Mouse (Mus musculus): Measurements from ENCODE around the gene Kif26b.

GRCm38 (mm10) chr1:178573406-178574032, 44.6 kb downstream of the Kif26b start:
- TF ChIP-seq CTCF (IDR thresholded peaks at IDR 0.05) (no peak), EP300 (IDR thresholded peaks at IDR 0.05; ENCODE audit: insufficient read depth, low read depth, low read length) (no peak), POLR2A (IDR thresholded peaks at IDR 0.05; ENCODE audit: insufficient read depth, low read depth, low read length) (no peak)
